Mouse (Mus musculus) stomach, postnatal 0 days (tissue): Measurements from ENCODE around the gene Tmem178b. TPM values are rescaled to one million over a fixed set of nuclear protein-coding genes. Genes with fewer than 3 reads are reported as not detected.

Experiments
- ATAC-seq: fragments of 200-750 bp; cut with Nextera tagmentation; 2 replicates; pipeline ENCODE4 v1.8.0; 2017; ENCODE audit not compliant: low FRiP score, low TSS enrichment
- DNase-seq: peaks from one replicate; pipeline ENCODE4 v3.0.0-alpha.2; 2016; ENCODE audit warnings: low spot score
- H3K27ac ChIP-seq: fragments of 300-500 bp; sonication (generic); replicated peaks from 2 replicates; pipeline ENCODE4 v1.5.1; 2014; ENCODE audit warnings: mild to moderate bottlenecking, control low read depth
- H3K27me3 ChIP-seq: fragments of 300-500 bp; sonication (generic); 2 replicates; pipeline ENCODE4 v1.6.1; 2014; ENCODE audit warnings: low read length; ENCODE audit not compliant: control insufficient read depth, insufficient read depth
- H3K36me3 ChIP-seq: fragments of 300-500 bp; sonication (generic); 2 replicates; pipeline ENCODE4 v1.6.1; 2014; ENCODE audit warnings: low read length, mixed read lengths; ENCODE audit not compliant: control insufficient read depth, insufficient read depth
- H3K4me1 ChIP-seq: fragments of 300-500 bp; sonication (generic); replicated peaks from 2 replicates; pipeline ENCODE4 v1.6.1; 2014; ENCODE audit warnings: antibody characterized with exemption; ENCODE audit not compliant: control insufficient read depth, insufficient read depth
- H3K4me2 ChIP-seq: fragments of 300-500 bp; sonication (generic); replicated peaks from 2 replicates; pipeline ENCODE4 v1.6.1; 2014; ENCODE audit warnings: low read depth, mild to moderate bottlenecking, control low read depth, moderate library complexity
- H3K4me3 ChIP-seq: fragments of 300-500 bp; sonication (generic); 2 replicates; pipeline ENCODE4 v1.5.1; 2014; ENCODE audit warnings: low read depth, low read length, control low read depth
- H3K9ac ChIP-seq: fragments of 300-500 bp; sonication (generic); 2 replicates; pipeline ENCODE4 v1.6.1; 2014; ENCODE audit warnings: mild to moderate bottlenecking, low read length, control low read depth, mixed read lengths
- H3K9me3 ChIP-seq: fragments of 300-500 bp; sonication (generic); 2 replicates; pipeline ENCODE4 v1.6.1; 2016; ENCODE audit warnings: low read length; ENCODE audit not compliant: control insufficient read depth
- CTCF ChIP-seq: IDR thresholded peaks from 2 replicates; pipeline ENCODE4 v1.5.1; 2016; ENCODE audit warnings: antibody characterized with exemption, low read depth, mild to moderate bottlenecking, moderate library complexity
- EP300 ChIP-seq: optimal IDR thresholded peaks from 2 replicates; pipeline ENCODE3; 2016; ENCODE audit warnings: antibody characterized with exemption
- WGBS: fragments of 180-500 bp; shearing (Covaris S2); extraction: QIAGEN DNeasy Blood & Tissue Kit; methylation state at CpG from one replicate; pipeline ENCODE4 v1.1.7; 2014; 5-methylcytosine and 5-hydroxymethylcytosine counted together
- polyA plus RNA-seq: library from polyadenylated mRNA; unstranded; fragments of >200 nt; fragmentation: Nextera tagmentation; extraction: Ambion mirVana; gene quantifications from 2 replicates; pipeline ENCODE4 v1.2.1, GENCODE M21; 2015

Gene Tmem178b
- polyA plus RNA-seq, 1 experiment from 2014 or later, result 0.67 TPM

- no peak for TF ChIP-seq EP300
- TF ChIP-seq CTCF, result no peak
- Histone ChIP-seq H3K4me2 (no peak overlapping the region), H3K27me3 (no peaks in the 10 kb centered on the region), H3K4me3 (no peak overlapping the region), H3K27ac (no peak overlapping the region), H3K36me3 (no peaks in the 10 kb centered on the region), H3K4me1 (no peaks in the 10 kb centered on the region), H3K9ac (no peak overlapping the region), H3K9me3 (no peaks in the 10 kb centered on the region)
- 80% methylated on average over 2 of the region's 2 CpGs for WGBS
- no peak for ATAC-seq
- no peak for DNase-seq
Measured at GRCm38 (mm10) chr6:39915636-39916281, 42.7 kb downstream of the Tmem178b start.

- 91% methylated on average over 4 of the region's 4 CpGs for WGBS
- no peak for ATAC-seq
- no peaks in the 10 kb centered on the region for H3K9me3 ChIP-seq
Measured at GRCm38 (mm10) chr6:39916514-39916913, 43.4 kb downstream of the Tmem178b start.

GRCm38 (mm10) chr6:39917242-39917641 is 44.2 kb downstream of the Tmem178b start:
- Histone ChIP-seq H3K4me2 (no peak overlapping the region), H3K9me3 (no peaks in the 10 kb centered on the region), H3K36me3 (no peaks in the 10 kb centered on the region), H3K27me3 (no peaks in the 10 kb centered on the region), H3K27ac (no peak overlapping the region), H3K4me1 (no peaks in the 10 kb centered on the region), H3K4me3 (no peak overlapping the region), H3K9ac (no peak overlapping the region)
- WGBS, result 49% methylated on average over 8 of the region's 8 CpGs
- TF ChIP-seq EP300 (no peak), CTCF (no peak)
- no peak for ATAC-seq
- DNase-seq, result no peak

More at GRCm38 (mm10) chr6:39916514-39916913, 43.4 kb downstream of the Tmem178b start:
- Histone ChIP-seq H3K36me3 (no peaks in the 10 kb centered on the region), H3K9ac (no peak overlapping the region), H3K4me3 (no peak overlapping the region), H3K4me2 (no peak overlapping the region), H3K27me3 (no peaks in the 10 kb centered on the region), H3K4me1 (no peaks in the 10 kb centered on the region), H3K27ac (no peak overlapping the region)
- no peak for TF ChIP-seq EP300
- TF ChIP-seq CTCF, result no peak
- no peak for DNase-seq

- no peak overlapping the region for H3K4me3 ChIP-seq
- ATAC-seq (no peak), DNase-seq (no peak)
- H3K9ac ChIP-seq, result no peak overlapping the region
- no peaks in the 10 kb centered on the region for H3K27me3 ChIP-seq
- no peaks in the 10 kb centered on the region for H3K4me1 ChIP-seq
- H3K9me3 ChIP-seq, result no peaks in the 10 kb centered on the region
- 87% methylated on average over 6 of the region's 6 CpGs for WGBS
- H3K4me2 ChIP-seq, result no peak overlapping the region
- H3K36me3 ChIP-seq, result no peaks in the 10 kb centered on the region
- H3K27ac ChIP-seq, result no peak overlapping the region
- TF ChIP-seq CTCF (no peak), EP300 (no peak)
Measured at GRCm38 (mm10) chr6:39917729-39918128, 44.7 kb downstream of the Tmem178b start.

GRCm38 (mm10) chr6:39919011-39919709 is 46.1 kb downstream of the Tmem178b start:
- 58% methylated on average over 6 of the region's 6 CpGs for WGBS
- Histone ChIP-seq H3K9ac (no peak overlapping the region), H3K9me3 (no peaks in the 10 kb centered on the region), H3K27ac (no peak overlapping the region), H3K4me1 (no peaks in the 10 kb centered on the region), H3K36me3 (no peaks in the 10 kb centered on the region), H3K4me3 (no peak overlapping the region), H3K27me3 (no peaks in the 10 kb centered on the region), H3K4me2 (no peak overlapping the region)
- ATAC-seq (no peak), DNase-seq (no peak)
- TF ChIP-seq EP300 (no peak), CTCF (no peak)

- Histone ChIP-seq H3K4me1 (no peaks in the 10 kb centered on the region), H3K27ac (no peak overlapping the region), H3K9ac (no peak overlapping the region), H3K4me2 (no peak overlapping the region), H3K36me3 (no peaks in the 10 kb centered on the region), H3K27me3 (no peaks in the 10 kb centered on the region), H3K4me3 (no peak overlapping the region), H3K9me3 (no peaks in the 10 kb centered on the region)
- no peak for ATAC-seq
- TF ChIP-seq EP300, result no peak
- TF ChIP-seq CTCF, result no peak
- WGBS, result 83% methylated on average over 10 of the region's 10 CpGs
- DNase-seq, result no peak
Measured at GRCm38 (mm10) chr6:39926442-39926841, 53.4 kb downstream of the Tmem178b start.
